Mouse (Mus musculus) intestine, postnatal 0 days (tissue): Measurements from ENCODE around the gene Zbed3. TPM values are rescaled to one million over a fixed set of nuclear protein-coding genes. Genes with fewer than 3 reads are reported as not detected.

Experiments
- ATAC-seq: fragments of 200-750 bp; cut with Nextera tagmentation; 2 replicates; pipeline ENCODE4 v1.8.0; 2017; ENCODE audit warnings: mild to moderate bottlenecking, moderate TSS enrichment, moderate library complexity
- H3K27ac ChIP-seq: fragments of 300-500 bp; sonication (generic); 2 replicates; pipeline ENCODE4 v1.5.1; 2014; ENCODE audit warnings: mild to moderate bottlenecking, low read depth, low read length, moderate library complexity
- H3K27me3 ChIP-seq: fragments of 300-500 bp; sonication (generic); replicated peaks from 2 replicates; pipeline ENCODE4 v1.6.1; 2014; ENCODE audit warnings: low read length, mixed read lengths; ENCODE audit not compliant: control insufficient read depth, insufficient read depth
- H3K36me3 ChIP-seq: fragments of 300-500 bp; sonication (generic); 2 replicates; pipeline ENCODE4 v1.6.1; 2014; ENCODE audit warnings: mild to moderate bottlenecking, moderate library complexity; ENCODE audit not compliant: control insufficient read depth, insufficient read depth
- H3K4me1 ChIP-seq: fragments of 300-500 bp; sonication (generic); replicated peaks from 2 replicates; pipeline ENCODE4 v1.6.1; 2014; ENCODE audit warnings: antibody characterized with exemption, low read length, mixed read lengths; ENCODE audit not compliant: control insufficient read depth, insufficient read depth
- H3K4me2 ChIP-seq: fragments of 300-500 bp; sonication (generic); replicated peaks from 2 replicates; pipeline ENCODE4 v1.6.1; 2014; ENCODE audit warnings: low read depth, mild to moderate bottlenecking, moderate library complexity
- H3K4me3 ChIP-seq: fragments of 300-500 bp; sonication (generic); 2 replicates; pipeline ENCODE4 v1.5.1; 2014; ENCODE audit warnings: low read depth, low read length
- H3K9ac ChIP-seq: fragments of 300-500 bp; sonication (generic); 2 replicates; pipeline ENCODE4 v1.6.1; 2014; ENCODE audit warnings: mild to moderate bottlenecking, low read depth, low read length
- H3K9me3 ChIP-seq: fragments of 300-500 bp; sonication (generic); 2 replicates; pipeline ENCODE4 v1.6.1; 2016; ENCODE audit warnings: mixed run types; ENCODE audit not compliant: control insufficient read depth
- CTCF ChIP-seq: sonication (generic); IDR thresholded peaks from 2 replicates; pipeline ENCODE4 v1.5.1; 2016; ENCODE audit warnings: low read depth, mild to moderate bottlenecking, control low read depth, antibody characterized with exemption, moderate library complexity
- WGBS: fragments of 180-500 bp; shearing (Covaris S2); extraction: QIAGEN DNeasy Blood & Tissue Kit; methylation state at CpG from one replicate; pipeline ENCODE4 v1.1.7; 2014; 5-methylcytosine and 5-hydroxymethylcytosine counted together
- polyA plus RNA-seq: library from polyadenylated mRNA; unstranded; fragments of >200 nt; fragmentation: Nextera tagmentation; extraction: Ambion mirVana; gene quantifications from 2 replicates; pipeline ENCODE4 v1.2.1, GENCODE M21; 2015

The Zbed3 gene
- 19.6 and 20.9 TPM in 2 replicates for polyA plus RNA-seq

- no peak for ATAC-seq
- Histone ChIP-seq H3K4me3 (peak within 1 kb of the TSS; percentile 95), H3K36me3 (no peaks in the 10 kb centered on the region), H3K9me3 (no peaks in the 10 kb centered on the region), H3K9ac (peak within 1 kb of the TSS; percentile 100), H3K27me3 (no peaks in the 10 kb centered on the region), H3K4me2 (peak within 1 kb of the TSS; percentile 91), H3K4me1 (peaks cover 12% of the 10 kb centered on the region; the same call in 1 of the 2 replicates), H3K27ac (0 out of 2 replicates have a peak within 1 kb of the TSS, but pooled peaks have one; percentile 100)
- WGBS = 87% methylated on average over 6 of the region's 6 CpGs
- TF ChIP-seq CTCF = no peak
These were observed at the start of gene Zbed3 for GRCm38 (mm10) chr13:95323400-95323799. TSS of gene Zbed3 (plus strand) at chr13:95323612.

- Histone ChIP-seq H3K4me2 (no peak overlapping the region), H3K9me3 (no peaks in the 10 kb centered on the region), H3K4me1 (0 out of 2 replicates have a peak, but pooled peaks cover 2% of the 10 kb centered on the region), H3K27ac (no peak overlapping the region), H3K36me3 (no peaks in the 10 kb centered on the region), H3K9ac (no peak overlapping the region), H3K27me3 (no peaks in the 10 kb centered on the region), H3K4me3 (no peak overlapping the region)
- no peak for TF ChIP-seq CTCF
- ATAC-seq = no peak
- 89% methylated on average over 4 of the region's 4 CpGs for WGBS
These were observed 44.9 kb upstream of the Zbed3 start for GRCm38 (mm10) chr13:95278426-95279025.

GRCm38 (mm10) chr13:95281740-95282673 lies 41.4 kb upstream of the Zbed3 start:
- Histone ChIP-seq H3K4me1 (no peaks in the 10 kb centered on the region), H3K36me3 (no peaks in the 10 kb centered on the region), H3K27ac (no peak overlapping the region), H3K4me3 (no peak overlapping the region), H3K9ac (no peak overlapping the region), H3K9me3 (no peaks in the 10 kb centered on the region), H3K4me2 (no peak overlapping the region), H3K27me3 (no peaks in the 10 kb centered on the region)
- ATAC-seq = peak; percentile 75
- 26% methylated on average over 6 of the region's 7 CpGs for WGBS
- no peak for TF ChIP-seq CTCF

GRCm38 (mm10) chr13:95286989-95287388 lies 36.4 kb upstream of the Zbed3 start:
- Histone ChIP-seq H3K9me3 (no peaks in the 10 kb centered on the region), H3K27ac (no peak overlapping the region), H3K36me3 (no peaks in the 10 kb centered on the region), H3K4me3 (no peak overlapping the region), H3K9ac (no peak overlapping the region), H3K4me2 (no peak overlapping the region), H3K4me1 (no peaks in the 10 kb centered on the region), H3K27me3 (no peaks in the 10 kb centered on the region)
- WGBS = 2% methylated on average over 7 of the region's 7 CpGs
- ATAC-seq = peak; percentile 54; the same call in 1 of the 2 replicates
- peak; percentile 97 for TF ChIP-seq CTCF

GRCm38 (mm10) chr13:95288027-95288426 lies 35.4 kb upstream of the Zbed3 start:
- WGBS = 73% methylated on average over 7 of the region's 7 CpGs
- no peaks in the 10 kb centered on the region for H3K9me3 ChIP-seq
- no peak for ATAC-seq
- no peaks in the 10 kb centered on the region for H3K36me3 ChIP-seq
- no peak overlapping the region for H3K9ac ChIP-seq
- H3K27ac ChIP-seq = no peak overlapping the region
- no peaks in the 10 kb centered on the region for H3K4me1 ChIP-seq
- no peak overlapping the region for H3K4me3 ChIP-seq
- no peaks in the 10 kb centered on the region for H3K27me3 ChIP-seq
- no peak for TF ChIP-seq CTCF
- no peak overlapping the region for H3K4me2 ChIP-seq

- WGBS = 92% methylated on average over 4 of the region's 4 CpGs
These were observed 31.4 kb upstream of the Zbed3 start for GRCm38 (mm10) chr13:95291983-95292382.

More at GRCm38 (mm10) chr13:95291983-95292382, 31.4 kb upstream of the Zbed3 start:
- Histone ChIP-seq H3K27ac (no peak overlapping the region), H3K4me1 (no peaks in the 10 kb centered on the region), H3K9ac (no peak overlapping the region), H3K4me2 (no peak overlapping the region), H3K9me3 (no peaks in the 10 kb centered on the region), H3K4me3 (no peak overlapping the region), H3K36me3 (no peaks in the 10 kb centered on the region), H3K27me3 (no peaks in the 10 kb centered on the region)
- no peak for TF ChIP-seq CTCF
- ATAC-seq = no peak
